Comparison of ENCODE assay signal across 16 mouse cellular contexts in the genomic region with DNA sequence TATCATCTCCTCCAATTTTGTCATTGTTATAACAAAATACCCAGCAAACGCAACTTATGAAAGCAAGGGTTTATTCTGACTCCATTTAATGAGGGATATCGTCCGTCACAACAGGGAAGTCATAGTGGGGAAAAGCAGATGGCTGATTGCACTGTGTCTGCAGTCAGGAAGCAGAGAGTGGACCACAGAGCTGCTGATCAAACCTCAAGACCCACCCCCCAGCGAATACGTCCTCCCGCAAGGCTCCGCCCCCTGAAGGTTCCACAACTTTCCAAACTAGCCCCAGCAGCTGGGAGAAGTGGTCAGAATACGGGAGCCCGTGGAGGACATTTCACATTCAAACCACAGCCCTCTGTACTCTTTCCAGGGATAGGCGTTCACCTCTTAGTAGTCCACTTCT.
DNase-seq lines count a peak whose midpoint lies in the region; ATAC-seq and TF ChIP-seq lines count a peak whose summit lies in the region.
"Had no signal": no experiment of that assay in that cellular context is flagged by ENCODE, and none has a peak within 500 bp of the region (broad histone marks: within the 10 kb centered on the region; RNA-seq: fewer than 3 reads in every experiment).

No protein-coding gene starts in this region.

- no peak overlapping the region for H3K4me3 ChIP-seq in hindbrain, postnatal 0 days (ENCODE audit: low read length)
- H3K4me3 ChIP-seq in hindbrain, embryonic 11.5 days (ENCODE audit: low read depth, low read length), result no peak overlapping the region
- H3K4me3 ChIP-seq in liver, embryonic 13.5 days (replicated peaks), result no peak overlapping the region
- H3K4me3 ChIP-seq in forebrain, embryonic 16.5 days (replicated peaks; ENCODE audit: low read length), result no peak overlapping the region
- no peak overlapping the region for H3K4me3 ChIP-seq in layer of hippocampus, adult 2 months
- H3K4me3 ChIP-seq: hindbrain, embryonic 10.5 days; stomach, embryonic 15.5 days had no signal

- no peaks in the 10 kb centered on the region for H3K36me3 ChIP-seq in hindbrain, postnatal 0 days (ENCODE audit: insufficient read depth, low read length)
- H3K36me3 ChIP-seq in hindbrain, embryonic 11.5 days (ENCODE audit: control insufficient read depth, insufficient read depth, low read length), result no peaks in the 10 kb centered on the region
- no peaks in the 10 kb centered on the region for H3K36me3 ChIP-seq in liver, embryonic 13.5 days
- no peaks in the 10 kb centered on the region for H3K36me3 ChIP-seq in forebrain, embryonic 16.5 days (ENCODE audit: control insufficient read depth, insufficient read depth)
- H3K36me3 ChIP-seq: hindbrain, embryonic 10.5 days; stomach, embryonic 15.5 days had no signal

- H3K9me3 ChIP-seq in hindbrain, postnatal 0 days (ENCODE audit: low read length), result no peaks in the 10 kb centered on the region
- H3K9me3 ChIP-seq in hindbrain, embryonic 11.5 days (ENCODE audit: control insufficient read depth, low read length), result no peaks in the 10 kb centered on the region
- H3K9me3 ChIP-seq in liver, embryonic 13.5 days (replicated peaks), result no peaks in the 10 kb centered on the region
- no peaks in the 10 kb centered on the region for H3K9me3 ChIP-seq in forebrain, embryonic 16.5 days (ENCODE audit: control insufficient read depth, low read length)
- H3K9me3 ChIP-seq: hindbrain, embryonic 10.5 days; stomach, embryonic 15.5 days had no signal

- H3K4me2 ChIP-seq in hindbrain, postnatal 0 days (ENCODE audit: low read depth, low read length), result no peak overlapping the region
- no peak overlapping the region for H3K4me2 ChIP-seq in hindbrain, embryonic 11.5 days (replicated peaks; ENCODE audit: low read depth, low read length)
- H3K4me2 ChIP-seq in liver, embryonic 13.5 days, result no peak overlapping the region; the same call in 1 of the 2 replicates
- H3K4me2 ChIP-seq in forebrain, embryonic 16.5 days (ENCODE audit: low read length), result no peak overlapping the region
- H3K4me2 ChIP-seq: stomach, embryonic 15.5 days had no signal

- no peak overlapping the region for H3K27ac ChIP-seq in hindbrain, postnatal 0 days
- H3K27ac ChIP-seq in hindbrain, embryonic 11.5 days (ENCODE audit: low read depth, low read length), result no peak overlapping the region
- H3K27ac ChIP-seq in liver, embryonic 13.5 days, result no peak overlapping the region
- no peak overlapping the region for H3K27ac ChIP-seq in forebrain, embryonic 16.5 days (ENCODE audit: low read length)
- H3K27ac ChIP-seq in layer of hippocampus, adult 2 months, result no peak overlapping the region
- H3K27ac ChIP-seq: hindbrain, embryonic 10.5 days; stomach, embryonic 15.5 days had no signal

- no peaks in the 10 kb centered on the region for H3K27me3 ChIP-seq in hindbrain, postnatal 0 days (ENCODE audit: insufficient read depth, low read length)
- no peaks in the 10 kb centered on the region for H3K27me3 ChIP-seq in hindbrain, embryonic 11.5 days (ENCODE audit: control insufficient read depth, insufficient read depth, low read length)
- H3K27me3 ChIP-seq in liver, embryonic 13.5 days, result no peaks in the 10 kb centered on the region
- H3K27me3 ChIP-seq in forebrain, embryonic 16.5 days (replicated peaks; ENCODE audit: control insufficient read depth, insufficient read depth, low read length), result no peaks in the 10 kb centered on the region
- H3K27me3 ChIP-seq: stomach, embryonic 15.5 days had no signal

- no peak for TF ChIP-seq CTCF in hindbrain, postnatal 0 days (IDR thresholded peaks at IDR 0.05; ENCODE audit: low read depth)
- no peak for TF ChIP-seq CTCF in layer of hippocampus, adult 2 months (conservative IDR thresholded peaks at IDR 0.05)

- DNase-seq in hindbrain, postnatal 0 days (ENCODE audit: low spot score), result peak; percentile 3
- DNase-seq in hindbrain, embryonic 11.5 days (ENCODE audit: low spot score), result no peak
- DNase-seq in 416B (ENCODE audit: low read depth) (peak; percentile 89), R1 (ENCODE audit: low read depth, low spot score) (peak; percentile 56)
- no peak for DNase-seq in liver, embryonic 13.5 days
- DNase-seq in urinary bladder, adult 2 months (ENCODE audit: low spot score), result no peak
- DNase-seq in layer of hippocampus, adult 2 months (ENCODE audit: low spot score in 2 of 2), result no peak
- DNase-seq: cerebellum, adult 11 months; embryo, embryonic 11 days; gastrocnemius, postnatal 36 days; kidney, adult 18-20 months; left cerebral cortex, postnatal 4 days; right cerebral cortex, postnatal 4 days had no signal

- H3K9ac ChIP-seq in hindbrain, postnatal 0 days (replicated peaks; ENCODE audit: low read length), result no peak overlapping the region
- no peak overlapping the region for H3K9ac ChIP-seq in hindbrain, embryonic 11.5 days (ENCODE audit: low read depth, low read length)
- H3K9ac ChIP-seq in liver, embryonic 13.5 days, result no peak overlapping the region
- H3K9ac ChIP-seq in forebrain, embryonic 16.5 days (replicated peaks; ENCODE audit: low read depth, low read length), result no peak overlapping the region
- H3K9ac ChIP-seq: stomach, embryonic 15.5 days had no signal

- ATAC-seq in hindbrain, postnatal 0 days, result no peak
- ATAC-seq in hindbrain, embryonic 11.5 days (ENCODE audit: low FRiP score), result no peak
- 0 out of 2 replicates have a peak, but pooled peaks have one; percentile 55 for ATAC-seq in liver, embryonic 13.5 days (ENCODE audit: low read depth)
- ATAC-seq in forebrain, embryonic 16.5 days, result no peak

- no peaks in the 10 kb centered on the region for H3K4me1 ChIP-seq in hindbrain, postnatal 0 days (ENCODE audit: insufficient read depth, low read length)
- H3K4me1 ChIP-seq in hindbrain, embryonic 11.5 days (replicated peaks; ENCODE audit: control insufficient read depth, insufficient read depth, low read length), result no peaks in the 10 kb centered on the region
- peaks cover 6% of the 10 kb centered on the region; the same call in 1 of the 2 replicates for H3K4me1 ChIP-seq in liver, embryonic 13.5 days (replicated peaks)
- no peaks in the 10 kb centered on the region for H3K4me1 ChIP-seq in forebrain, embryonic 16.5 days (replicated peaks; ENCODE audit: control insufficient read depth, insufficient read depth, low read length)
- H3K4me1 ChIP-seq: hindbrain, embryonic 10.5 days; stomach, embryonic 15.5 days had no signal

- 79% methylated on average over 10 of the region's 10 CpGs for WGBS in hindbrain, postnatal 0 days
- 75% methylated on average over 10 of the region's 10 CpGs for WGBS in hindbrain, embryonic 11.5 days
- 25% methylated on average over 10 of the region's 10 CpGs for WGBS in liver, embryonic 13.5 days (ENCODE audit: insufficient replicate concordance)
- WGBS in forebrain, embryonic 16.5 days, result 81% methylated on average over 10 of the region's 10 CpGs

Comparison
In these comparisons a context has a peak if more than half of its experiments do, and no peak if none do; other contexts are left out.
1. DNase-seq: peak in hindbrain, postnatal 0 days (single experiment), 416B (single experiment) and R1 (single experiment); none in hindbrain, embryonic 11.5 days (single experiment), liver, embryonic 13.5 days (single experiment), urinary bladder, adult 2 months (single experiment) and layer of hippocampus, adult 2 months (0 of 2).